Mouse (Mus musculus) spleen, adult 18-20 months (tissue): Measurements from ENCODE around the gene Cplane1.

Experiments used
- DNase-seq, 2 experiments: peaks; one replicate each; pipeline ENCODE4 v3.0.0; 2022; ENCODE audit warnings: mixed read lengths in 2 of 2

Cplane1 gene

GRCm38 (mm10) chr15:8302944-8303343 lies 134.0 kb downstream of the Cplane1 start:
- no peak for DNase-seq

- DNase-seq, result no peak
Observed at GRCm38 (mm10) chr15:8305474-8305873, 136.6 kb downstream of the Cplane1 start.

GRCm38 (mm10) chr15:8317381-8317780 lies 148.5 kb downstream of the Cplane1 start:
- no peak for DNase-seq

- DNase-seq, result no peak
Observed at GRCm38 (mm10) chr15:8319191-8319590, 150.3 kb downstream of the Cplane1 start.
